Mouse (Mus musculus) forebrain, embryonic 15.5 days (tissue): ENCODE data around the gene Dcbld1. TPM values are rescaled to one million over a fixed set of nuclear protein-coding genes. Genes with fewer than 3 reads are reported as not detected.
"Not testable (repeated sequence)": the region's sequence is repeated elsewhere in the genome, so short reads cannot be mapped to it uniquely, and the experiment has no call there.

Experiments
- ATAC-seq: fragments of 200-750 bp; cut with Nextera tagmentation; replicated peaks from 2 replicates; pipeline ENCODE4 v1.8.0; 2017; ENCODE audit warnings: mild to moderate bottlenecking, moderate TSS enrichment, moderate library complexity
- H3K27ac ChIP-seq: fragments of 300-500 bp; sonication (generic); replicated peaks from 2 replicates; pipeline ENCODE4 v1.5.1; 2015; ENCODE audit warnings: mild to moderate bottlenecking, inconsistent platforms
- H3K27me3 ChIP-seq: fragments of 300-500 bp; sonication (generic); 2 replicates; pipeline ENCODE4 v1.6.1; 2015; ENCODE audit warnings: inconsistent platforms
- H3K36me3 ChIP-seq: fragments of 300-500 bp; sonication (generic); 2 replicates; pipeline ENCODE4 v1.6.1; 2015; ENCODE audit warnings: mild to moderate bottlenecking, inconsistent platforms
- H3K4me1 ChIP-seq: fragments of 300-500 bp; sonication (generic); 2 replicates; pipeline ENCODE4 v1.6.1; 2015; ENCODE audit warnings: inconsistent platforms
- H3K4me2 ChIP-seq: fragments of 300-500 bp; sonication (generic); replicated peaks from 2 replicates; pipeline ENCODE4 v1.6.1; 2015; ENCODE audit warnings: mild to moderate bottlenecking, inconsistent platforms
- H3K4me3 ChIP-seq: fragments of 300-500 bp; sonication (generic); 2 replicates; pipeline ENCODE4 v1.5.1; 2015; ENCODE audit warnings: mild to moderate bottlenecking, inconsistent platforms
- H3K9ac ChIP-seq: fragments of 300-500 bp; sonication (generic); replicated peaks from 2 replicates; pipeline ENCODE4 v1.6.1; 2015; ENCODE audit warnings: mild to moderate bottlenecking, inconsistent platforms
- H3K9me3 ChIP-seq: fragments of 300-500 bp; sonication (generic); 2 replicates; pipeline ENCODE4 v1.6.1; 2016; ENCODE audit warnings: inconsistent platforms
- WGBS: fragments of 180-500 bp; shearing (Covaris S2); methylation state at CpG from one replicate; pipeline ENCODE4 v1.1.7; 2015; ENCODE audit warnings: mixed read lengths; 5-methylcytosine and 5-hydroxymethylcytosine counted together
- polyA plus RNA-seq: library from polyadenylated mRNA; unstranded; fragments of >200 nt; fragmentation: Nextera tagmentation; extraction: Ambion mirVana; gene quantifications from 2 replicates; pipeline ENCODE4 v1.2.1, GENCODE M21; 2015

Gene Dcbld1
- polyA plus RNA-seq, 1 experiment from 2014 or later: 22.0 TPM

DNA sequence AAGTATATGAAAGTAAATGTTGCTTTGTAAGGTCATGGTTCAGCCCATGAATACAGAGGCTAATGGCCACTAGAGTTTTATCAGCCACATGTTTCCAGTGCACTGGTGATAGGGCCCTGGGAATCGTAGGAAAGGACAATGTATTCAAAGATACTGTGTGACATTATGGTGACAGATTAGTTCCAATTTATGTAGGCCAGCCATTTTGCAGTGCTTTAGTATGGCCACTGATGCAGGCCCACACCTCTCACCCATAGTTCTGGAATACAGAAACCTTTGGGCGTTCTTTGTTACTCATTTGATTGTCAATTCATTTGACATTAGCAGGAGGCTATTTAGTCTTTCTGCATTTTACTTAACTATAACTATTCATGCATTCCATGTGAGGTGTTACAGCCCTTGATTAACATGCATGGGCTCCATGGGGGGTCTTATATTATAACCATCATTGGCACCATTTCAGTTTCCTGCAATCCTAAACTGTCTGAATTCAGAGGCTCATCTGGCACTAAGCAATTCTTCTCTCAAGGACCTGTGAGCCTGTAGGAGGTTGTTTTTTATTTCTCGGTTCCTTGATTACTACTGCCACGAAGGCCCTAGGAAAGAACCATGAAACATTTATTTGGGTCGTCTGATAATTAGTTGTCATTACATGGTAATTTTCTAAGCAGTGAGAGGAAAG lies 54.6 kb downstream of the Dcbld1 start:
- Histone ChIP-seq H3K4me1 (peaks cover 8% of the 10 kb centered on the region; the same call in 1 of the 2 replicates), H3K27ac (peak overlapping the region; percentile 25), H3K9me3 (no peaks in the 10 kb centered on the region), H3K27me3 (no peaks in the 10 kb centered on the region), H3K4me3 (no peak overlapping the region), H3K4me2 (no peak overlapping the region), H3K9ac (no peak overlapping the region), H3K36me3 (no peaks in the 10 kb centered on the region)
- WGBS: 33% methylated on average over 5 of the region's 5 CpGs
- ATAC-seq: peak; percentile 60

DNA sequence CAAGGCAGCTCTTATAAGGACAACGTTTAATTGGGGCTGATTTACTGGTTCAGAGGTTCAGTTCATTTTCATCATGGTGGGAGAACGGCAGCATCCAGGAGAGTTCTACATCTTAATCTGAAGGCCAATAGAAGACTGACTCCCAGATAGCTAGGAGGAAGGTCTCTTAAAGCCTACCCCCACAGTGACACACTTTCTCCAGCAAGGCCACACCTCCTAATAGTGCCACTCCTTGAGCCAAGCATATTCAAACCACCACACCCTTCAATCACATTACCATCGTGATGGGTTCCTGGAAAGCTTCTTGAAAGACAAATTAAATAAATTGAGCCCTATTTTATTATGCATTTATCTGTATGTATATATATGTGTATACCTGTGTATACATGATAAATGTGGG lies 55.8 kb downstream of the Dcbld1 start:
- Histone ChIP-seq H3K4me3 (no peak overlapping the region), H3K27ac (no peak overlapping the region), H3K4me1 (peaks cover 8% of the 10 kb centered on the region; the same call in 1 of the 2 replicates), H3K9me3 (no peaks in the 10 kb centered on the region), H3K4me2 (no peak overlapping the region), H3K9ac (no peak overlapping the region), H3K27me3 (no peaks in the 10 kb centered on the region), H3K36me3 (no peaks in the 10 kb centered on the region)
- ATAC-seq: no peak
- WGBS: 94% methylated on average over 3 of the region's 3 CpGs

DNA sequence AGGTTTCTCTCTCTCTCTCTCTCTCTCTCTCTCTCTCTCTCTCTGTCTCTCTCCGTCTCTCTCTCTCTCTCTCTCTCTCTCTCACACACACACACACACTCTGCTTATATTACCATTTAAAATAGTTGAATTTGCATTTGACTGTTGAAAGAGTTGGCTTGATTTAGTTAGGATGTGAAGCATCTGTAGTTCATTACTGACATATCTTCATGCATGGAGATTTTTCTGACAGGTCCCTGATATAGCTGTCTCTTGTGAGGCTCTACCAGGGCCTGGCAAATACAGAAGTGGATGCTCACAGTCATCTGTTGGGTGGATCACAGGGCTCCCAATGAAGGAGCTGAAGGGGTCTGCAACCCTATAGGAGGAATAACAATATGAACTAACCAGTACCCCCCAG lies 59.0 kb downstream of the Dcbld1 start:
- H3K4me2 ChIP-seq, ATAC-seq, H3K4me3 ChIP-seq, H3K9ac ChIP-seq, H3K9me3 ChIP-seq, H3K36me3 ChIP-seq, H3K27ac ChIP-seq, H3K4me1 ChIP-seq, H3K27me3 ChIP-seq: not testable (repeated sequence)
- WGBS: 47% methylated on average over 1 of the region's 1 CpGs

DNA sequence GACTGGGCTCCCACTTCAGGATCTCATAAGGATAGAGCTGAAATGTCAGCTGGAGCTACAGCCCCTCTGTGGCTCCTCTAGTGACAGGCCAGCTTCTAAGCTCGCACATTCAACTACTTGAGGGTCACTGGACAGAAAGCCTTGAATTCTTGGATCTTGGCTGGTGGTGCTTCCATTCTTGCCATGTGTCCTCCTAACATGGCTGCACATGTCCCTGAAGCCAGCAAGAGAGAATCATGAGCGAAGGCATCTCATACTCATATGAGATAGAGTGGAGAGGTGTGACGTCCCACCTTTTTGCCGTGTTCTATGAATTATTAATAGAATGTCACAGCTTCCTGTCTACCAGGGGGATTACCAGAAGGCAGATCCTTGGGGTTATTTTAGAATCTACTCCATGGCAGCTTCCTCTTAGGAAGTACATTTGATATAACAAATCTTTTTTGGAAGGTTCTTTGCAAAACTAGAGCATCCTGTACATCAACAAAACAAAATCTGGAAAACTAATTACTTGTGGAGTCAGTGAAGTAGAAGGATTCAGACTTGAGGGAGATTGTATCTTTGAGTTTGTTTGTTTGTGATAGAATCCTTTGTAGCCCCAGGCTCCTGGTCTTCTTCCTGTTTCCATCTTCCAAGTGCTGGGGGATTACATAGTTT lies 60.6 kb downstream of the Dcbld1 start:
- H3K4me1 ChIP-seq: no peaks in the 10 kb centered on the region; the same call in 1 of the 2 replicates
- no peak overlapping the region for H3K9ac ChIP-seq
- 93% methylated on average over 4 of the region's 4 CpGs for WGBS
- H3K4me3 ChIP-seq: no peak overlapping the region
- no peak for ATAC-seq
- no peaks in the 10 kb centered on the region for H3K9me3 ChIP-seq
- no peaks in the 10 kb centered on the region for H3K27me3 ChIP-seq
- no peaks in the 10 kb centered on the region for H3K36me3 ChIP-seq
- H3K27ac ChIP-seq: no peak overlapping the region
- no peak overlapping the region for H3K4me2 ChIP-seq

DNA sequence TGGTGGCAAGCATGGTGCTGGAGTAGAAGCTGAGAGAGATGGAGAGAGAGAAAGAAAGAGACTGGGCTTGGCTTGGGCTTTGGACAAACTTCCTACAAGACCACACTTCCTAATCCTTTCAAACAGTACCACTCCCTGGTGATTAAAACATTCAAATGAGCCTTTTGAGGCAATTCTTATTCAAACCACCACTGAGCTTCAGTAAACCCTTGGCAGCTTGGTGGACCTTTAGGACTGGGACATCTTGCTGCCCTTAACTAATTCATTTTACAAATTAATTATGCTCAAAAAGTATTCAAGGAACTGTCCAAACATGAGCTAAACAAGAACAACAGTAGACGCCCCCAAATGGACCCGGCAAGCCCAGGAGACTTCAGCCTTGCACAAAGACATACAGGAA lies 62.5 kb downstream of the Dcbld1 start:
- H3K36me3 ChIP-seq: no peaks in the 10 kb centered on the region
- no peak overlapping the region for H3K9ac ChIP-seq
- no peaks in the 10 kb centered on the region for H3K4me1 ChIP-seq
- H3K27ac ChIP-seq: no peak overlapping the region
- no peaks in the 10 kb centered on the region for H3K27me3 ChIP-seq
- peak; percentile 55; the same call in 1 of the 2 replicates for ATAC-seq
- no peak overlapping the region for H3K4me2 ChIP-seq
- WGBS: 31% methylated on average over 2 of the region's 2 CpGs
- H3K9me3 ChIP-seq: no peaks in the 10 kb centered on the region
- H3K4me3 ChIP-seq: no peak overlapping the region

DNA sequence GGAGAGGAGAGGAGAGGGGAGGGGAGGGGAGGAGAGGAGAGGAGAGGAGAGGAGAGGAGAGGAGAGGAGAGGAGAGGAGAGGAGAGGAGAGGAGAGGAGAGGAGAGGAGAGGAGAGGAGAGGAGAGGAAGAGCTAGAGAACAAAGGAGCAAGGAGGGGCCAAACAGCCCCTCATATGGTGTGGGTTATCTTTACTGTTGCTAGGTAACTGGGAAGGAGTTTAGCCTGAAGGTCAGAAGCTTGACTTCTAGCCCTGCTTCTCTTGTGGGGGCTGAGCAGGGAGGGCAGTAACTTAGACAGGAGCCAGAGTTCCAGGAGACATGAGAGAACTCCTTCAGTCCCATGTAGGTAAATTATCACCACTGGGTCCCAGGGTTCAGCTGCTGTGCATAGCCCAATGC lies 65.1 kb downstream of the Dcbld1 start:
- H3K4me3 ChIP-seq, ATAC-seq, H3K9me3 ChIP-seq, H3K27me3 ChIP-seq, H3K4me2 ChIP-seq, H3K36me3 ChIP-seq, H3K9ac ChIP-seq, H3K4me1 ChIP-seq, H3K27ac ChIP-seq: not testable (repeated sequence)

DNA sequence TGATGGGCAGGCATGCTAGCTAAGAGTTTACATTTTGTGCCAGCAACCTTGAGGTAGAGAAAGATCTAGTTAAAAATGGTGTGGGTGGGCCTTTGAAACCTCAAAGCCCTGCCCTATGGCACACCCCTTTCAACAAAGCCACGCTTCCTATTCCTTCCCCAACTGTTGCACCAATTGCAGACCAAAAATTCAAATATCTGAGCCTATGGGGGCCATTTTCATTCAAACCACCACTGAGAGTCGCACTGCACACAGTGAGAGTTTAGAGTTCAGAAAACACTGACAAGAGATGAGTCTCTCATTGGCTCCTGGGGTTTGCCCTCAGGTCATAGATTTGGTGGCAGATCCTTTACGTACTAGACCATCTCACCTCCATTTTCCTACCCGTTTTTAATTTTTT lies 68.3 kb downstream of the Dcbld1 start:
- Histone ChIP-seq H3K4me2 (no peak overlapping the region), H3K4me3 (no peak overlapping the region), H3K4me1 (no peaks in the 10 kb centered on the region), H3K36me3 (no peaks in the 10 kb centered on the region), H3K27me3 (no peaks in the 10 kb centered on the region), H3K9ac (no peak overlapping the region), H3K9me3 (no peaks in the 10 kb centered on the region), H3K27ac (no peak overlapping the region)
- 87% methylated on average over 4 of the region's 4 CpGs for WGBS
- ATAC-seq: no peak

DNA sequence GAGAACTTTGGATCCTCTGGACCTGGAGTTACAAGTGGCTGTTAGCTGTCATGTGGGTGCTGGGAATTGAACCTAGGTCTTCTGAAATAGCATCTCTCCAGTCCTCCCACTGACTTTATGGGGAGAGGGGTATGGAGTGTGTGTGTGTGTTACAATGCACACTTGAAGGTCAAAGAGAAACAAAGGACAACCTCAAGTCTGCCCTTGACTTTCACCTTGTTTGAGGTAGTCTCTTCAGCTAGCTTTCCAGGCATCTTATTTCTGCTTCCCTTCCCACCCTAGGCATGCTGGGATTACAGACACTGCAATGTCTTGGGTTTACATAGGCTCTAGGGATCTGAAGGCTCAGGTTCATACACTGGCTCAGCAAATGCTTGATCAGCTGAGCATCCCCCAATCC lies 68.9 kb downstream of the Dcbld1 start:
- H3K27ac ChIP-seq: no peak overlapping the region
- H3K4me3 ChIP-seq: no peak overlapping the region
- no peaks in the 10 kb centered on the region for H3K9me3 ChIP-seq
- H3K4me2 ChIP-seq: no peak overlapping the region
- no peaks in the 10 kb centered on the region for H3K27me3 ChIP-seq
- H3K9ac ChIP-seq: no peak overlapping the region
- H3K4me1 ChIP-seq: no peaks in the 10 kb centered on the region
- no peaks in the 10 kb centered on the region for H3K36me3 ChIP-seq
- ATAC-seq: no peak

DNA sequence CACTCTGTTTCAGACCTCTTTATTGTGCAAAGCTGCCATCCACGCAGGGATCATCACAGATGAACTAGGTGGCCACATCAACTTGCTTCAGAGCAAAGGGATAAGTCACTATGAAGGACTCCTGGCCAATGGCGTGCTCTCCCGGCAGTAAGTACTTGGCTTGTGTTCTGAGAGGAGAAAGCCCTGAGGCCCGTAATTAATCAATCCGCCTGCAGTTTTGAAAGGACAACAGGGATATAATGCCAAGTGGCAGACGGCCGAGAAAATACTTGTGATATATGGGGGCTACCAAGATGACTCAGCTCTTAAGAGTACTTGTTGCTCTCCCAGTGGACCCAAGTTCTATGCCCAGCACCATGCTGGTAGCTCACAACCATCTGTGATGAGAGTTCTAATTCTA lies 71.2 kb downstream of the Dcbld1 start:
- H3K36me3 ChIP-seq: no peaks in the 10 kb centered on the region
- no peaks in the 10 kb centered on the region for H3K9me3 ChIP-seq
- no peak for ATAC-seq
- 52% methylated on average over 7 of the region's 7 CpGs for WGBS
- H3K27me3 ChIP-seq: no peaks in the 10 kb centered on the region
- H3K4me1 ChIP-seq: no peaks in the 10 kb centered on the region
- no peak overlapping the region for H3K4me2 ChIP-seq
- H3K9ac ChIP-seq: no peak overlapping the region
- no peak overlapping the region for H3K27ac ChIP-seq
- no peak overlapping the region for H3K4me3 ChIP-seq

DNA sequence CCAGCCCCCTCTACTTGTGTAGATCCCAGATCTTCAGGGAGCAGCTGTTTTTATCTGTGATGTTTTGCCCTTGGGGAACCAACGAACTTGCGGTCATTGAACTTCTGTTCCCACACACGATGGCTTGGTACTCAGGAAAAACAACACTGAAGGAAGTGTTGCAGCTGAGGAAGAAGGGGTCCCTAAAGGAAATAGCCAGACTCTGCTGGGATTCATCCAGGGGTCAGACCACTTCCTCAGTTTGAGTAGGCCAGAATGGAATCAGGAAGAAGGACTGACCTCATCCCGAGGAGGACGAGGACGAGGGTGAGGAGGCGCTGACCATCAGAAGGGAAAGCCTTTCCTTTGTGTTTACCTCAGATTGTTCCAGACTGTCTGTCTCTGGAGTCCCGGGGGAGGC lies 75.8 kb downstream of the Dcbld1 start:
- no peak overlapping the region for H3K27ac ChIP-seq
- H3K36me3 ChIP-seq: 0 out of 2 replicates have a peak, but pooled peaks cover 7% of the 10 kb centered on the region
- H3K9me3 ChIP-seq: no peaks in the 10 kb centered on the region
- H3K4me1 ChIP-seq: no peaks in the 10 kb centered on the region
- H3K4me3 ChIP-seq: no peak overlapping the region
- no peak overlapping the region for H3K4me2 ChIP-seq
- 90% methylated on average over 8 of the region's 8 CpGs for WGBS
- no peak overlapping the region for H3K9ac ChIP-seq
- H3K27me3 ChIP-seq: no peaks in the 10 kb centered on the region
- no peak for ATAC-seq

DNA sequence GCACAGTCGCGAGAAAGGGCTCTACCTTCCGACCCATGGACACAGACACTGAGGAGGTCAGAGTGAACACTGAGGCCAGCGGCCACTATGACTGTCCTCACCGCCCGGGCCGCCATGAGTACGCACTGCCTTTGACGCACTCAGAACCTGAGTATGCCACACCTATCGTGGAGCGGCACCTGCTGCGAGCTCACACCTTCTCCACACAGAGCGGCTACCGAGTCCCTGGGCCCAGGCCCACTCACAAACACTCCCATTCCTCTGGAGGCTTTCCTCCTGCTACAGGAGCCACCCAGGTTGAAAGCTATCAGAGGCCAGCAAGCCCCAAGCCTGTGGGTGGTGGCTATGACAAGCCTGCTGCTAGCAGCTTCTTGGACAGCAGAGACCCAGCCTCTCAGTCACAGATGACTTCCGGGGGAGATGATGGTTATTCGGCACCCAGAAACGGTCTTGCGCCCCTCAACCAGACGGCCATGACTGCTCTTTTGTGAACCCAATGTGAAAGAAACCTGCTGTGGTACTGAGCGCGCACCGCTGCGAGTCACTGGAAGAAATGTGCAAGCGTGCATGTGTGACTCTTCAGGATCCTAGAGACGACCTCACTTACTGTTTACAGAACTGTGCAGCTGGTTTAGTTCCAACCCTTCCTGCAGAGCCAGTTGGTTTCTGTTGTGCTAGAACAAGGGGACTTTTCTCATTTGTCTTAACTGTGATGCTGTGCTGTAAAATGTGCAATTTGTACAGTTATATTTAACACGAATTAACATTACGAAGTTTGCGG lies 86.3 kb downstream of the Dcbld1 start:
- H3K9ac ChIP-seq: no peak overlapping the region
- H3K4me3 ChIP-seq: no peak overlapping the region
- 93% methylated on average over 28 of the region's 28 CpGs for WGBS

DNA sequence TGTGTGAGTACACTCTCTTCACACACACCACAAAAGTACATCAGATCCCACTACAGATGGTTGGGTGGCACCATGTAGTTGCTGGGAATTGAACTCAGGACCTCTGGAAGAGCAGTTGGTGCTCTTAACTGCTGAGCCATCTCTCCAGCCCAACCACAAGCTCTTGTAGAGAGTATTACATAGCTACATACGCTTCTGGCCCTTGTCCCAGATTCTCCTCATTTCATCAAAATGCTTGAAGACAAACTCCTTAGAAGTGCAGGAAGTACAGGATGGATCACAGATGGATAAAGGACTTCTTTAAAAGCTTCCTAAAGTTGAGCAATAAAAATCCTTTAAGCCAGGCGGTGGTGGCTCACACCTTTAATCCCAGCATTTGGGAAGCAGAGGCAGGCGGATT lies 88.5 kb downstream of the Dcbld1 start:
- Histone ChIP-seq H3K4me3 (no peak overlapping the region), H3K27ac (no peak overlapping the region), H3K36me3 (peaks cover 7% of the 10 kb centered on the region; the same call in 1 of the 2 replicates), H3K27me3 (no peaks in the 10 kb centered on the region), H3K9ac (no peak overlapping the region), H3K9me3 (no peaks in the 10 kb centered on the region), H3K4me1 (no peaks in the 10 kb centered on the region), H3K4me2 (no peak overlapping the region)
- no peak for ATAC-seq
- WGBS: 94% methylated on average over 3 of the region's 3 CpGs

More for the DNA sequence above, 86.3 kb downstream of the Dcbld1 start:
- H3K27ac ChIP-seq: no peak overlapping the region
- peaks cover 7% of the 10 kb centered on the region; the same call in 1 of the 2 replicates for H3K36me3 ChIP-seq
- H3K9me3 ChIP-seq: no peaks in the 10 kb centered on the region
- H3K4me1 ChIP-seq: no peaks in the 10 kb centered on the region
- H3K4me2 ChIP-seq: no peak overlapping the region
- no peaks in the 10 kb centered on the region for H3K27me3 ChIP-seq
- no peak for ATAC-seq
